Mouse (Mus musculus): Measurements from ENCODE around the gene Fcer1g.
A peak's percentile ranks its signal among the peaks of the same experiment; 100 is the strongest.

The Fcer1g gene

DNA sequence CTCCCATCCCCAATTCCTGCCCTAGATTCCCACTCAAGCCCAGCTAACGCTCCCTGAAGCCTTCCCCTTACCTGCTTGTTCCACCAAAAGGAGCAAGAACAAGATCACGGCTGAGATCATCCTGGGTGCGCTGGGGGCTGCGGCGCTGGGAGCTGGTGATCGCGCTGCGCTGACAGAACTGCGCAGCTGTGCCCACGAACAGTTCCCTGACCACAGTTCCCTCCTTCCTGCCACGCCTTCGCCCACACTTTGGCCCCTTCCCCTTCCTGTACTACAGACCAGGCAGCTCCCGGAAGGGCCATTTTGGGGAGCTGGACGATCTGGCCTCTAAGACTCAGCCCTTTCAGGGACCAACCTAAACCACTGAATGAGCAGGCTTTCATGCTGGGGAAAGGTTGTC is at the start of gene Fcer1g:
Gene Fcer1g (minus strand): TSS at position 240 of the 400 bp plus-strand sequence.
- no peak for DNase-seq (ENCODE audit: low spot score)

DNA sequence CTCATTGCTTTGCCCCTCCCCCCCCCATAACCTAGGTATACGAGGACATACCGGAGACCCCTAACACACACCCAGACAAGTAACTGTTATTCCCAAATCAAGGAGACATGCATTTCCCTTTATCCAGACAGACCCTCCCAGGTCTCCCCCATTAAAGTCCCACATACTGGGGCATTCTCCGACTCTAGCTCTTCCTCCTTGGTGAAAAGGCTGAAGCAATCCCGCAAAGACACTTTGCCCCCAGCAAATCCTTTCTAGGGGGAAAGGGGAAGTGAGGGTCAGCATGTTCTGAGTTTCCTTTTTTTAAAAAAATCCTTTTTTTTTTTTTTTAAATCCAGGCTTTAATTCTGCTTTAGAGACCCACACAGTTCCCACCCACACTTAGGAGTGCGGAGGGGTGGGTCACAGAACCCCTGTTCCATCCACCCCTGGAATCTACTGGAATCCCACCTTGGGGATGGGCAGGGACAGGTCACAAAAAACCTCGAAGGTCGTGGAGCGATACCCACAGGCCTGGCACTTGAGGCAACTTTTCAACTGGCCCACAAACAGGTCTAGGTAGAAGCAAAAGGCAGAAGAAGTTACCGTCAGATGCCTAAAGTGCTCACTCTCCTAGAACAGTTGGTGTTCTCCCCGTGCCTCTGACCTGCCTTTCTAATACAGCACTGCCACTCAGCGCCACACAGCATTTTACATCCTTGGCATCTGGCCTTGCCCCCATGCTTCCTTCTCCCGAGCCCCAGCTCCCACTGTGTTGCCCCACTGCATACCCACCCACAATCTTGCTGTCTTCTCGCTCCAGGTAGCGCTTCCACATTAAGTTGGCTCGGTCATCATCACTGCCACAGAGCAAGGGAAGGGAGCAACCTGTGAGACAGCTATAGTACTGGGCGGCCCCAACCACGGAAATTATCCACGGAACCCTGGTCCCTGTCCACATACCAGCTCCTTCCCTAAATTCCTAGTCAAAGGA is 49.3 kb upstream of the Fcer1g start:
- DNase-seq (ENCODE audit: low spot score), result no peak

DNA sequence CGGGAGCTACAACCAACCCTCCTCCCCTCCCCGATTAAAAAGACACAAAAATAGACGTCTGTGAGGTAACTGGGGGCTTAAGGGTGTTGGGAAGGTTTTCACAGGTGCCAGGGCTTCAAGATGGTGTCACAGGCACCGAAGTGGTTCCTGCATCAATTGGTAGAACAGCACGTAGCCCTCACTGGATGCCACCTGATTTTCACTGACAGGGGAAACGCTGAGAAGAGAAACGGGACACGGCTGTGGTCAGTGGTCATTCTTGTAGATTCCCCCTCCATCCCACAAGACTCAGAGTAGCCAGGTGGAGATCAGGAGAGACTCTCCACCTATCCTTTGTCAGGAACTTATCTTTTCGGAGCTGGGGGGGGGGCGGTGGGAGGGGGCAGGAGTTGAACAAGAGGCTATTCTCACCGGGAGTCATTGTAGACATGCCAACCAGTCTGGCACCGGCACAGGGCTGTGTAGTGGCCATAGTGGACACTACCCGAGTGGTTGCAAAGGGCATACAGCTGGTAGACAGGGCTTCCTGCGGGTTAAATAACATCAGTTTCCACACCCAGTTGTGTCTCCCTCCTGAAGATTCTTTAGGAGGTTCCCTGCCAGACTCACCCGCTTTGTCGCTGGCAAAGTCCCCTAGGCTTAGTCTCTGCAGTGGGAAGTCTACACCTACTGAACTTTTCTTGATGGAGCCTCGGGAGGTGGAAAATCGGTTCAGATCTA is 48.1 kb upstream of the Fcer1g start:
- DNase-seq (ENCODE audit: low spot score), result peak; percentile 1

DNA sequence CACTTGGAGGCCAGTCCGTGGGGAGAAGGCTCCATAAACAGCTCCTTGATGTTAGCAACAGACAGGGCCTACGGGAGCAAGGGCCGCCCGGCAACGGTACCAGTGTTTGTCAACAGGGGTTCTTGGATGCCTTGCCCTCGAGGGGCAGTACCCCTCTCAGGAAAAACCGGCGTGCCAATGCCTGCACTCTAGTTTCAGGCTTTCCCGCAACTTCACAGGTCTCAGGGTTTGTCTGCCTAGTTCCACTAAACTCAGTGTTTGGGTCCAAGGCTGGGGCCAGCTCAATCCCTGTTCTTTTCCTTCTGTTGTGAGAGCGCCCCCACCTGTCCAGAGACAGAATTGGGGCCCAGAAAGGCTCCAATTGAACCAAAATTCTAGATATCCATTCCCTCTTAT is 47.4 kb upstream of the Fcer1g start:
- peak; percentile 47 for DNase-seq (ENCODE audit: low spot score)

DNA sequence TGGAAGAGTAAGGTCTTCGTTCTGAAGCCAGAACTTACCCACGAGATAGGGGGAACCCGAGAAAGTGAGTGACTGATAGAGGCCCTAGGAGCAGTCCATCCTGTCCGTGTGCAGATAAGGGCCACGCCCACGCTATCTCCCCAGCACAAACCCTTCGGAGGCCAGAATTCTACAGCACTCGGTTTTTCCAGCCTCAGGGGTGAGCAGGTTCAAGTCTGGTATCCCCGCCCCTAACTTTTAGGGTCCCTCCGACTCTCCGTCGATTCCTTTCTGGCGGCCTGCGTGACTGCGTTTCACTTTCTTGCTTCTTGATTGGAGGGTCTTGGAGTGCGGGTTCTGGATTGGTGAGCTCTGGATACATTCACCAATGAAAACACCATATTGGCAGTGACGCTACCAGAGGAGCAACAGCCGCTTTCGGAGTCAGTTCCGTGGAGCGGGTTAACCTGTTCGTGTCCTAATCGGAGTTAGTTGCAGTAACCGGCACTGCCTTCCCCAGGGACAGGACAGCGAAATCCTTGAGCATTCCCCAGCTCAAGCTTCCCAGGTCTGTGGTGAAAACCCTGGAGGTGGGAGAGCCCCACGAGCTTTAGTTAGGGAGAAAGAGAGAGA is 46.9 kb upstream of the Fcer1g start, which contains the start of gene Ppox:
Gene Ppox (minus strand): TSS at position 271 of the 612 bp plus-strand sequence.
- peak; percentile 94 for DNase-seq (ENCODE audit: low spot score)

DNA sequence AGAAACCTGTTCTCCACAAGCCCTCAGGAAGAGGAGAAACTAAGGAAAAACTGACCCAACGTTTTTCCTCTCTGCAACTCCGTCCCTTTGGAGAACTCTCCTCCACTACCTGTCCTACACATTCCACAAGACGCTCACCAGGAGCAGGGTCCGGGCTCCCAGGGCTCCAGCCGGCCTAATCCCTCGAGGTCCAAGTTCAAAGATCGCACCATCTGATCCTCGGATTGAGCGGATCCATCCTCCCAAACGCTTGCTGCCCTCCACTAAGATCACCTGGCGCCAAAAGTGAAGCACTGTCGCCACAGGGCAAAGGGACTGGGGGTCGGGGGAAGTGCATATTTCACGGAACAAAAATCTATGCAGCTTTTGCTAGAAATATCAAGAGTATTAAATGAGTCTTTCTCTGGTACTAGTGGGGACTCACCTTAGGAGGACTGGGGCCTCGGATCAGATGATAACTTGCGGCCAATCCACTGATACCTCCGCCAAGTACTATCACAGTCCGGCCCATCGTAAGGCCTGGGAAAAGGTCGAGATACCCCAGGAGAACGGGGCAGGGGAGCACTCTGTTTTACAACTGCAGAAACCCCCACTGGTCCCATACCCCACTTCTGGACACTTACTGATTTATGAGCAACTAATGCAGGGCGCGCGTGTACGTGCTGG is 46.2 kb upstream of the Fcer1g start:
- DNase-seq (ENCODE audit: low spot score), result no peak

DNA sequence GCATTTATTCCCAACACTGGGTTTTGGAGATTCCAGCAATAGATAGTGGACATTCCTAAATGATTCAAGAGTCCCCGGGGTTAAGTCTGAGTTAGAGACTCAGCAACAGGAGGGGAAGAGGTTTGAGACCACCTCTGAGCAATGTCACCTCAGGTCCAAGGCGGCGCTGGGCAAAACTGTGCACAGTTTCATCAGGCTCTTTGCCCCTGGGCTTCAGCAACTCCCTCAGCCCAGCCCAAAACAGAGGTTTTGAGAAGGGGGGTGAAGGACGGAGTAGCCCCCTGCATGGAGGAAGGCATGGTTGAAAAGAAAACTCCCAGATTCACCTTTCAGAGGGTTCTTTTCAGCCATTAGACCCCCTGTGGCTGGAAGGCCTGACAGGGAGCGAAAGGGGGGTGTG is 45.6 kb upstream of the Fcer1g start:
- DNase-seq (ENCODE audit: low spot score), result no peak

DNA sequence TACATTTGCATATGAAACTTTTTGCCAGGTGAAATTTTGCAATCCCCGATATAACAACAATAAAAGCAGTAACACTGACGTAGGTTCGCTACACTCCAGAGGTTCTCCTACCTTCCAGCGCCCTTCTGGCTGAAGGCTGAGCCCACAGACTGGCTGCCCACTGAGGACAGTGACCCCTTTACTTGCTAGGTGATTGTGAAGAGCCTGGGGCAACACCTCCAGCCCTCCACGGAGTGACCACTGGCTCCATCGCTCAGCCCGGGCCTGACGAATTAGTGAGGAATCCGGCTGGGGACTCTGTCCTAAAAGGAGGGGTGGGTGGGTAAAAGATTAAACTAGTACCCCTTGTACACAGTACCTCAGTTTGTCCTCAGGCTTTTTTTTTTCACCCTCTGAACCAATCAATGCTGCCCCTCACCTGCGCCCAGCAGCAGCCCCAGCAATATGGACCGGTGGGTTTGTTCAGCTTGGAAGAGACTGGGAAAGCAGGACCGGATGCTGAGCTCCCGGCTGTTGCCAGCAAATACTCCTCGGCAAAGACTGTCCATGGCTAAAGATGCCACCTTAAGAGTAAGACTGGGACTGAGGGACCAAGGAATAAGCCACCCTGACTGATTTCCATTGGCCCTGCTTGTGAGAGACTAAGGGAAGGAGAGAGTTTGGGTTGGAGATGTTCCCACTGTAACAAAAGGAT is 45.0 kb upstream of the Fcer1g start:
- no peak for DNase-seq (ENCODE audit: low spot score)

DNA sequence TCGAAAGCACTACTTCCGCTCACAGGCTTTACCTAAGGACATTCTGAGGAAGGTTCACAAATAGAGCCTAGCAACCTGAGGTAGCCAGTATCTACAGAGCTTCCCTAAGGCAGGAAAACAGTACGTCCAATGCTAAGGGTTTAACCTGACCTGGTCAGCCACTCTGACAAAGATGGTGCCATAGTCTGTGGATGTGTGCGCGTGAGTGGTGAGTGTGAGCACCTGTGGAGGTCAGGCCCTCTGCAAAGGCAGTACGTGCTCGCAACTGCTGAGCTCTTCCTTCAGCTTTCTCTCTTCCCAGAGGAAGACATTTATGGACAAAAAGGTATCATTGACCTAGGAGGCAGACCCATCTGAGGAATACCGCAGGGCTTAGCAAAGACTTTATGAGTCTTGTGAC is 44.3 kb upstream of the Fcer1g start:
- no peak for DNase-seq (ENCODE audit: low spot score)

DNA sequence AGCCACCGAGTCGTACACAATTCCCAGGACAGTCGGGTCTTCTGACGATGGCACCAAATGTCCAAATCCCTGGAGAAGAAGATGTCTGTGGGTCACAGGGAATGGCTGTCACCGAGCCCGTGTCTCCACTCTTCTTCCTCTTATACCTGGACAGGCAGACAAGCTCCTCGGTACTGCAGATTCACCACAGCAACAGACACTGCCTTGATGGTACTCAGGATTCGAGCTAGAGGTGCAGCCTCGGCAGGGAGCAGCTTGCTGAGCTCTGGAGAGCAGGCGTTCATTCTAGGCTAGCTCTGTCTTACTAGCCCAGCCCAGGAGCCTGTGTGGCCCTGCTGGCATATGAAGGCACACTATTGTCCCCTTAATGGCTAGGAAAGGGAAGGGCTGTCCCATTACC is 43.6 kb upstream of the Fcer1g start:
- no peak for DNase-seq (ENCODE audit: low spot score)

DNA sequence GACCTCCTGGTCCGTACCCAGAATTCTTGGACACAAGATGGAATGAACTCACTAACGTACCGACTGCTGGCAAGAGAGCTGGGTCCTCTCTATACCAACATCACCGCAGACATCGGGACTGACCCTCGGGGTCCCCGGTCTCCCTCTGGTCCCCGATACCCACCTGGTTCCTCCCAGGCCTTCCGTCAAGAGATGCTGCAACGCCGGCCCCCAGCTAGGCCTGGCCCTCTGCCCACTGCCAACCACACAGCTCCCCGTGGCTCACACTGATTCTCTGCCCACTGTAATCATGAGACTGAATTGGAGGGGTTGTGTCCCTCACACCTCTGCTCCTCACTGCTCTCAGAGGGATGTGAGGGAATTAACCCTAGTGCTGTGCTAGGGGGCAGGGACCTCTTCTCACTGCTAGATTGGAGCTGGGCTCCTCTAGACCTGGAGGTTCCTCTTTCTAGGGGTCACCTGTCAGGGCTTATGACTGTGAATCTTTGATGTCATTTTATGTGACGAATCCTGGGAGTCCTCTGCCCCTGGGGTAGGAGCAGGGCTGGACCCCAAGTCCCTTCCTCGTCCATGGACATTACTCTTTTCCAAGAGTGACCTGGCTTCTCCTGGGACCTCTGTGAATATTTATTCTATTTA is 42.1 kb upstream of the Fcer1g start:
- no peak for DNase-seq (ENCODE audit: low spot score)

DNA sequence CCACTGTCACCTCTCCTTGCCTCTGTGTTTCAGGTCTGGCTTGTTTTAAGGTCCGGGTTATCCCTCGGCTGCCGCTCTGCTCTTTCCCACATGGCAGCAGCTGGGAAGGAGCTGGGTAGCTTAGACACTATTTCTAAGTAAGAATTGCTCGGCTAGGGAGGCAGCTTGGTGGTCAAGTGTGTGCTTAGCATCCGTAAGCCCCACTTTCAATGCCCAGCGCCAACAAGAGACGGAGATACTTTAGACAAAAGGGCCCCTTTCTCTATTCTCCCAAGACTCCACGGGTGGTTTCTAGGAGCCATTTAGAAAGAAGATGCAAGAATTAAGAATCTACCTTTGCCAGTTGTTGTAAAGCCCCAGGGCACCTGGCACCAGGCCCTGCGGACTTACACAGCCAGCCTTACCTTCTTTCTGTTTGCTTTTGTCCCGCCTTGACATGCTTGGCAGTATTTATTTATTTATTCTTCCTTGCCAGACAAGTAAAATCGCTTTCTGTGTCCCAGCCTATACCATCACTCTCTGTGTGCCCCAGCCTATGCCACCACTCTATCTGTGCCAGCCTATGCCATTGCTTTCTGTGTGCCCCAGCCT is 41.1 kb upstream of the Fcer1g start:
- DNase-seq (ENCODE audit: low spot score), result no peak

DNA sequence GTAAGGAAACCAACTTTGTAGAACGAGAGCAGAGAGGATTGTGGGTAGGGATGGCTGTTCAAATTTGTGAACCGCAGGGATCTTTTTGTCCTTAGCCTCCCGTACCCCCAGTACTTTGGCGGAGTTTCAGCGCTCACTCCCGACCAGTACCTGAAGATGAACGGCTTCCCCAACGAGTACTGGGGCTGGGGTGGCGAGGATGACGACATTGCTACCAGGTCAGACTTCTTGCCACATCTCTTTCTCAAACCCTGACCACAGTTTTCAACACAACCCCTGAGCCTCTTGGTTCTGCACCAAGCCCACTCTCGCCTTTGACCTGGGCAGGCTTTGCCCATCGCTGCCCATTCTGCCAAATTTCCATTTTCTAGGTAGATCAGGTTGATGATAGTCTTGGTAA is 40.0 kb upstream of the Fcer1g start:
- DNase-seq (ENCODE audit: low spot score), result no peak

DNA sequence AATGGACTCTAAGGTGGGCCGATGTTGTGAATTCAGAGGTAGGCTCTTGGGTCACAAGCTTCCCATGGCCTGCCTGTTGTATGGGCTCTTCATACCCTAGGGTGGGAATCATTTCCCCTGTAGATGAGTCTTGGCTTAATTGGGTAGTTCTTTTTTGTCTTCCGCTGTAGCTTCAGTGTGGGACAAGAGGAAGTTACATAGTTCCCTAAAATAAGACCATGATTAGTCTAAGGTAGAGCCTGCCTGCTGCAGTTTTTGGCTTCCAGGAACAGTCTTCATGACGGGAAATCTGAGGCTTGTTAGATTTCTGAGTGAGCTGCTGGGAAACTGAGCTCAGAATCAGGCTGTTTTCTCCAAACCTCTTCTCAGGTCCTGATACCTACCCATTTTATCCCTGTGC is 37.9 kb upstream of the Fcer1g start:
- DNase-seq (ENCODE audit: low spot score), result no peak

DNA sequence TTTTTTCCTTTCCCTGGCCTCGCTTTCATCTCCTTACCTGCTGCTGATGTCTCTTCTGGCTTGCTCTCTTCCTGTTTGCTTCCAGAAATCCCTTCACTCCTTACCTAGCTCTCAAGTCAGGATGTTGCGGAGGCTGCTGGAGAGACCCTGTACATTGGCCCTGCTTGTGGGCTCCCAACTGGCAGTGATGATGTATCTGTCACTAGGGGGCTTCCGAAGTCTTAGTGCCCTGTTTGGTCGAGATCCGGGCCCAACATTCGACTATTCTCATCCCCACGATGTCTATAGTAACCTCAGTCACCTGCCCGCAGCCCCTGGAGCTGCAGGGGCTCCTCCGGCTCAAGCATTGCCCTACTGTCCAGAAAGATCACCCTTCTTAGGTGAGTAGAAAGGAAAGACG is 37.5 kb upstream of the Fcer1g start:
- DNase-seq (ENCODE audit: low spot score), result no peak

DNA sequence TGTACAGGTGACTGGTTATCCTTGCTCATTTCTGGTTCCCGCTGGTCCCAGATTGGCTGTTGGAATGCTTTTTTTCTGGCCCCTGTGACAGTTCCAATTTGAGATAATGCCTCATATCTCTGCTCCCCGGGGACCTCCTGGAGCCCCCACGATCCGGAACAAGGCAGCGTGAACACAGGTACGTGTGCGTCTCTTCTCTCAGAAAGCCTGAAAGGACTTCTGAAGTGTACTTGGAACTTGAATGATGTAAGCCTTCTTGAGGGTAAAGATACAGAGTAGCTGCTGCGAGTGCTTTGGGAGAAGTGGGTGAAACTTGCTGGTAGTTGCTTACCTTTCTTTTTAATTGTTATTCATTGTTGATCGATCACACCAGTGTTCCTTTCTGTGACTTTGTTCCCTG is 37.0 kb upstream of the Fcer1g start:
- DNase-seq (ENCODE audit: low spot score), result no peak

DNA sequence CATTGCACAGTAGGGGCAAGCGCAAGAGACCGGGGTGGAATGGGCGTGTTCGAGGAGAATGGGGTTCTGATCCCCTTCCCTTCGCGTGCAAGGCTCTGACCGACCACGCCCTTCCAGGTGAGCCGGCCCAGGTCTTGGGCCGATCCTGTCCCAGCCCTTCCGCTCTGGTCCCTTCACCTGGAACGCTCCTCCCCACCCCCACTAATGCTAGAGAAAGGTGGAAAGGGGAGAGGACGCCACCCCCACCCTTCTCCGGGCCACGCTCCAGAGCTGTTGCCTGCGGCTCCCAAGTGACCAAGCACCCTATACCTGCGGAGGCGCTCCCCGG is 36.4 kb upstream of the Fcer1g start:
- no peak for DNase-seq (ENCODE audit: low spot score)

DNA sequence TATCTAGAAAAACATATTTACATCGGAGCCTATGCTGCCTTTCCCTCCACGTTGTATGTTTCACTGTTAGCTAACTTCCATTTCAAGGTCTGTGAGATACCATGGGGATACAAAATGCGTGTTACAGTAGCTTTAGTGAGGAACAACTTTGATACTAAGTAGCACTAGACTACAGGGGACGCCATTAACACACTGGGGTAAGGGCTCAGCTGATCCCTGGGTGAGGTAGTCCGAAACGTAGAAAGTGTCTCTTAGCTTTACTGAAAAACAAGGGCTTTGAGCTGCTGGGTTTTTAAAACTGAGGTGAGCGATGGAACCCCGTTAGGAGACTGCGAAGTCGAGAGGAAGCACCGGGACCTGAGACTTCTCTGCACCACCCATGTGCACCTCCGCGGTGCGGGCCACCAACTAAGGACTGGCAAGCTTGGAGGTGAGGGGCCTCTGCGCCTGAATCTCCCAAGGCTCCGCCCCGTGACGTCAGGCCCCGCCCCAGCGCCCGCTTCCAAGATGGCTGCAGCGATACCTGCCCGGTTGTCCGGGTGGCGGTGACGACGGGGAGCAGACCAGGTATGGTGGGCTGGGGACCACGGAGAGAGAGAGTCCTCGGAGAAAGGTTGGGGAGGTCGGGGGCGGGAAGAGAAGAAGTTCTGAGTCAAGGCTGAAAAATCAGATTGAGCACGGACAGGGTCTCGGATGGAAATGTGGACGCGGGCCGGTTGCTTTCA is 35.8 kb upstream of the Fcer1g start, which contains the start of gene B4galt3:
Gene B4galt3 (plus strand): TSS at position 481 of the 725 bp plus-strand sequence.
- peak; percentile 89 for DNase-seq (ENCODE audit: low spot score)

DNA sequence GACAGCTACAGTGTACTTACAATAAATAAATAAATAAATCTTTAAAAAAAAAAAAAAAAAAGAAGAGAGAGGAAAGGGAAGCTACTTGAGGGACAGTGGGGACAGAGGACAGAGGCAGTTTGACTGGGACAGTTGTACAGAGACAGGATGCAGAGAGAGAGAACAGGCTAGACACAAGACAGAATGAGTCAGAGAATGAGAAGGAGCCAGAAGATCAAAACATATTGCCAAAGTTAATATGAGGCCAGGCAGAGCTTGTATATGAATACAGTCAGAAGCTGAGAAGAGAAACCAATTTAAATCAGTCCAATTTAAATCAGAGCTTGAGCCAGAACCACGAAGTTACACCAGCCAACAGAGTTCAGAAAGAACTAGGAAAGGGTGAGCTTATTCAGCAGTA is 34.2 kb upstream of the Fcer1g start:
- DNase-seq (ENCODE audit: low spot score), result no peak

Measured in left cerebral cortex, adult 11 months (tissue).